Mouse (Mus musculus): ENCODE results near the gene Enpep.

Enpep gene

GRCm38 (mm10) chr3:129332586-129332985 is at the start of gene Enpep:
TSS of gene Enpep (minus strand) at chr3:129332720.
- no peak for DNase-seq (ENCODE audit: low read depth, low spot score)

GRCm38 (mm10) chr3:129379109-129379508 is 46.6 kb upstream of the Enpep start:
- no peak for DNase-seq (ENCODE audit: low read depth, low spot score)

DNA sequence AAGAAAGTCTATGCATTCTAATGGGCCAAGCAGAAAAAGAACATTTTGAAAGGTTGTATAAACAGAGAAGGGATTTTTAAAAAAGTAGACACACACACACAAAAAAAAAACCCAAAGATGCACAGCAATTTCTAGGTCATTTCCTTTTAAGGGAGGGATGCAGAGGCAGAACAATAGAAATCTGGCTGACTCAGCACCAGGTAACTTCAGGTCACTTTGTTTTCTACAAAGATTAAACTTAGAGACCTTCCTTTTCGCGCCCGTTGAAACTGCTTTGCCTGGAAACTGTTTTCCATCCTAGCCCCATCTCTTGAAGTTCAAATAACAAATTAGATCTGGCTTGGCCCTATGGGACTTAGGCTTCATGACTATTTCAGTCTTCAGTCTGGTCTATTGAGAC is 42.6 kb upstream of the Enpep start:
- DNase-seq (ENCODE audit: low read depth, low spot score), result no peak

DNA sequence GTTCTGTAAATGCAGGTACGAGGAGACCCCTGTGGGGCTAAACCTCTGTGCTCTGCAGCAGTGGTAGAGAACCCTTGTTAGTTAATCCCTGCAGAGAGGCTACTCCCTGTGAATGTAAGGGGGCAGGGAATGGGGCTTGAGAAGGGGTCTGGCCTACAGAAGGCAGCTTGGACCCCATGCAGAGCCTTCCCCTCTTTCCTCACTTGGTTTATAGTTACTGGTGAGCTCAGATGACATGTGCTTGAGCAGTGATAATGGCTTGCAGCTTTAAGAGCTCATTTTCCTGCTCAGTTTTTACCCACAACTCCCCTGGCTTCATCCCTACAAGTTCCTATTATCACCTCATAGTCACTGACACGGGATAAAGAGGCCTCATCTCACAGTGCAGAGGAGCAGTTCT is 40.6 kb upstream of the Enpep start:
- DNase-seq (ENCODE audit: low read depth, low spot score), result no peak

GRCm38 (mm10) chr3:129369491-129369890 is 37.0 kb upstream of the Enpep start:
- DNase-seq (ENCODE audit: low read depth, low spot score), result no peak

DNA sequence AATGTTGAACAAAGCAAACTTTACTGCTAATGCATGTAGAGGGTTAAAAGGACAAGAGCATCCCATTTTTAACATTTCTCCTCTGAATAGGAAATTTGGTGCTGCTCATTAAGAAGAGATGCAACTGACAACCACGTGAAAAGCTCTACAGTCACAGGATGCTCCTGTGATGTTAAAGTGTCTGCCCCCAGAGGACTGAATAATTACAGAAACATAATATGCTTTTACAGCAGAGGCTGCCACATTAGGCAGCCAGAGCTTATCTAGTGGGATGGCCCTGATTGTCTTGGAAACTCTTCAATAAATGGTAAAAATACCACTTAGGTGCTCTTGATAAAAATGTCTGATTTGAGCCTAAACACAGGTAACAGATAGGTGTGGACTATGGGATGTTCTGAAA is 33.4 kb upstream of the Enpep start:
- DNase-seq (ENCODE audit: low read depth, low spot score), result no peak

DNA sequence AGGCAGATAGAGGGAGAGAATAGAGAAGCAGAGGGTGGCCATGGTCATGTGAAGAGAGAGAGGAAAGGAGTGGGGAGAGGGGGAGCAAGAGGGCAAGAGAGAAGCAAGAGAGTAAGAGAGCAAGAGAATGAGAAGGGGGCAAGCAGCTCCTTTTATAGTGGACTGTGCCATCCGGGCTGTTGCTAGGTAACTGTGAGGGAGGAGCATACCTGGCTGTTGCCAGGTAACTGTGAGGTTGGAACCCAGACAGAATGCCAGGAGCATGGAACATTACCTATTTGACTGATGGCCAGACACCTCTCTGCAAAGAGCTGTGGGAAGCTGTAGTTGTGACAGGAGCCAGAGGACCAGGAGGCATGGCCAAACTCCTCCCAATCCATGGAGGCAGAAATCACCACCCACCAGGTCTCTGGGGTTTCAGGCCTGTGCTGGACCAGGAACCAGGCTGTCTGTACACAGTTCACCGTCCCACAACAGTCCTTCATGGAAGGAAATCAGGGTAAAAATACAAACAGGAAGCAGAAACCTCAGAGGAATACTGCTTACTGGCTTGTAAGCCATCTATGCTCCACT is 32.4 kb upstream of the Enpep start:
- no peak for DNase-seq (ENCODE audit: low read depth, low spot score)

GRCm38 (mm10) chr3:129363426-129363825 is 30.9 kb upstream of the Enpep start:
- no peak for DNase-seq (ENCODE audit: low read depth, low spot score)

DNA sequence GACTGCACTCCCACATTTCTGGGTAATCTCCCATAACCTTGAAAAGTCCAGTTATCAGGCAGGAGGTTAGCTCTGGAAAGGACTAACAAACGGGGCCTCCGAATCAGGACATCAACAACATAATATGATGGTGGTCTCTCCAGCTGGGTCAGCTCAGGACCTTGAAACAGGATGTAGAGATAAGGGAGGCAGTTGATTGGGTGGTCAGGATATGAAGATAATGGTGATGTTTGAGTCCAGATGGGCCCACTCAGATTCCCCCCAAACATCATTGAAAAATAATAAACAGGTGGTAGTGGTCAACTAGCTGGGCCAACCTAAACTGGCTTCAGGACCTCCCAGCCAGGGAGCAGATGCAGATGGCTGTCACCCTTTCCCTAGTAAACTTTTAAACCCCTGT is 25.6 kb upstream of the Enpep start:
- no peak for DNase-seq (ENCODE audit: low read depth, low spot score)

DNA sequence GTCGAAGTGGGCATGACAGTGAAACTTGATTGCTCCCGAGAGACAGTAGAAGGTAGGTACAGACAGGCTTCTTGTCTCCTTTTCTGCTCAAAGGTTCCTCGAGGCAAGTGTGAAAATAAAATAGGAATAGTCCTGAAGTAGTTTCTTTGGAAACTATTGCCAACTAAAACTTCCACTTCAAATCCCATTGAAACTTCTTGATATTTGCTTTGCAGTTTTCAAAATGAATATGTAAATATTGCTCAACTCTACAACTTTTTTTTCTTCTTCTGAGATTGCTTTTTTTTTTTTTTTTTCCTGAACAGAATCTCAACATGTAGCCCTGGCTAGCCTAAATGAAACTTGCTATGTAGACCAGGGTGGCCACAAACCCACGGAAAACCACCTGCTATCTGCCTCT is 21.4 kb upstream of the Enpep start:
- no peak for DNase-seq (ENCODE audit: low read depth, low spot score)

- DNase-seq (ENCODE audit: low read depth, low spot score), result no peak
Observed at GRCm38 (mm10) chr3:129351320-129351877, 18.9 kb upstream of the Enpep start.

DNA sequence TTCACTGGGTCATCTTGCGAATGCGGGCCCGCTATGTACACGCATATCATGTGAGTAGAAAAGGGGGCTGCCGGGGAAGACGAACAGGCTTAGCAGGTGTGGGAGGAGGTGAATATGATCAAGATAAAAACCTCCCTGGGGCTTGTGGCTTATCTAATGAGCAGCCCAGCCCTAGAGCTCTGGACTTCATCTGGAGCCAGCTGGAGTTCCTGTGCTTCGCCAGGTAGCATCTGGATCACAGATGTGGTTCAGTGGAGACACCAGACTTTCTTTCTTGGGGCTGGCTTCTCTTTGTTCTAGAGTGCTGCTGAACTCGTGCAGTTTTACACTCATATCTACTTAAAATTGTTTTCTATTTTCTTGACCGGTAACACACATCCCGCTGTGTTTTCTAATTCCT is 14.8 kb upstream of the Enpep start:
- DNase-seq (ENCODE audit: low read depth, low spot score), result no peak

DNA sequence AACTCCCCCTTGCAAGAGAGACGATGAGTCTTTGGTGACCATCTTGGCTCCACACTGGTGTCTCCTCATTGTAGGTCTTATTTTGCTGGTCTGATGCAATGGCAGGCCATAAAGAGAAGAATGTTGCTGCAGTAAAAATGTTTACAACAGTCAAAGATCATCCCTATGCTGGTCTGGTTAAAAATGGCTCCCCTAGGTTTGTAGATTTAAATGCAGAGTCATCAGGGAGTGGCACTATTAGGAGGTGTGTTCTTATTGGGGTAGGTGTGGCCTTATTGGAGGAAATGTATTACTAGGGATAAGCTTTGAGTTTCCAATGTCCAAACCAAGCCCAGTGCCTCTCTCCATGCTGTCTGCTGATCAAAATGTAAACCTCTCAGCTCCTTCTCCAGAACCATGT is 10.2 kb upstream of the Enpep start:
- no peak for DNase-seq (ENCODE audit: low read depth, low spot score)

- no peak for DNase-seq (ENCODE audit: low read depth, low spot score)
Observed at GRCm38 (mm10) chr3:129341066-129341465, 8.5 kb upstream of the Enpep start.

- DNase-seq (ENCODE audit: low read depth, low spot score), result no peak
Observed at GRCm38 (mm10) chr3:129338296-129339091, 6.0 kb upstream of the Enpep start.

- DNase-seq (ENCODE audit: low read depth, low spot score), result no peak
Observed at GRCm38 (mm10) chr3:129332142-129332541, 378 bp downstream of the Enpep start.

DNA sequence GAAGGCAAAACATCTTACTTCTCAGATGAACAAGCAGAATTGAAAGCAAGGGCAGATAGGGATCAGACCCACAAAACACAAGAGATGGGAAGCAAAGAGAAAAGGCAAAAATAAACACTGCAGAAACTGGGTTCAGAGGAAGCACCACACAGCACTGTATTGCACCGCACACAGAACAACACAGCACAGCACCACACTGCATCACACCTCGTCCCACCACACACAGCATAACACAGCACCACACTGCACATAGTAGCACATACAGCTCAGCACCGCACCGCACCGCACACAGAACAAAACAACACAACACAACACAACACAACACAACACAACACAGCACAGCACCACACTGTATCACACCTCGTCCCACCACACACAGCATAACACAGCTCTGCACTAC is 1.1 kb downstream of the Enpep start:
- DNase-seq (ENCODE audit: low read depth, low spot score), result no peak

DNA sequence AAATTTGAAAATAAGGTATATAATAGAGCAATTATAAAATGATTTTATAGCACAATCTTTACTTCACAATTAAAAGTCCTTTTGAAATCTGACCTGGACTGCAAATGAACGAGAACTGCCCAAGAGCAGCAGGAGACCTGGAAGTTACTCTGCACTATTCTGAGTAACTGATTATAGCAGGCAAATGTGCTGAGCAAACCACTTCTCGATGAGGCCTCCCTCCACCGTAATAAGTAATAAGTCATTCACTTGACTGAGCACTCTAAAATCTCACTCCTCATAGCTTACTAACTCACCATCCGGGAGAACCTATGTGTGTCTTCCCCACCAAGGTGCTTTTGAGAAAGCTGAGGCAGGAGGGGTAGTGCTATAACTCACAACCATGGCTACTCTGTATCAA is 4.5 kb downstream of the Enpep start:
- DNase-seq (ENCODE audit: low read depth, low spot score), result no peak

DNA sequence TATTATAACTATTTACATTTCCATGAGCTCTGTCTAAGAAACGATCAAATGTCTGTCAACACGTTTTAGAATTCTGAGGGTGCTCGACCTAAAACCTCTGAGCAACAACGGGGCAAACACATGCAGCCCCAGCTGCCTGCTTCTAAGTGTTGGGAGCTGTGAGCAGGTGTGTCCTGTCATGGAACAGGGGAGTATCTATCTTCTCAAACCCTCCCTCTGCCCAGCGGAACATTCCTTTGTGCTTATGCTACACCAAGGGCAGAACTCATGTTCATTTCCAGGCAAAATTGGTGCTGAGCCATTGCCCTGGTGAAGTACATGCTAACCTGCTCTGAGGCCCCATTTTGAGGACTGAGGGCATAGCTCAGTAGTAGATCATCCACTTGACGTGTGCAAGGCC is 10.9 kb downstream of the Enpep start:
- no peak for DNase-seq (ENCODE audit: low read depth, low spot score)

DNA sequence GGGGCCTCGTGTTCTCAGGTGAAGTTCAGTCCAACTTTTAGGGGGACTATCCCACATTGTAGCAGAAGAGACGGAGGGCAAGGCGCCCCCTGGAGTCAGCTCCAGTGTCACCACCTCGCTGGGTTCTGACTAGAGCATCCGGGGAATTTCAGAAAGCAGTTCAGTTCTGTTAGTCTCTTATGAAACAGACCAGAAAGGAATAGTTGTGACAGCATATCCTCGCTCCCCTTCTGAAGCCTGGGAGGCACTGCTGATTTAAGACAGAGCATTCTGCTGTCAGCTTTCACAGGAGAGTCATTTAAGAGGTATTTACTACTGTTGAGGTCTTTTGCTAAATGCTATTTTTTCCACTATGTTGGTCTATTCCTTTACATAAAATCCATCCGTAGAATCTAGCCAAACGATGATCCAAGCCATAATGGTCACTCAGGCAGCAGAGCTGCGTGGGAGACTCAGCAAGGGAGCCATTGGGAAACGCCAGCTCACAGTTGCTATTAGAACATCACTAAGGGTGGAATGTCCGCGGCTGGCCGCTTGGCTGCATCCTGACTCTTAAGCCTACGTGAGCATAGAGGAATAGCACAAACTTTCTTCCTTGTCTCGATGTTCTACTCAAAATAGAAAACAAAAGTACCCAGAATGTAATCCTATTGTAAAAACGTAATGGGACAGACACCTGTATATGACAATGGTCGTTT is 15.3 kb downstream of the Enpep start:
- DNase-seq (ENCODE audit: low read depth, low spot score), result no peak

DNA sequence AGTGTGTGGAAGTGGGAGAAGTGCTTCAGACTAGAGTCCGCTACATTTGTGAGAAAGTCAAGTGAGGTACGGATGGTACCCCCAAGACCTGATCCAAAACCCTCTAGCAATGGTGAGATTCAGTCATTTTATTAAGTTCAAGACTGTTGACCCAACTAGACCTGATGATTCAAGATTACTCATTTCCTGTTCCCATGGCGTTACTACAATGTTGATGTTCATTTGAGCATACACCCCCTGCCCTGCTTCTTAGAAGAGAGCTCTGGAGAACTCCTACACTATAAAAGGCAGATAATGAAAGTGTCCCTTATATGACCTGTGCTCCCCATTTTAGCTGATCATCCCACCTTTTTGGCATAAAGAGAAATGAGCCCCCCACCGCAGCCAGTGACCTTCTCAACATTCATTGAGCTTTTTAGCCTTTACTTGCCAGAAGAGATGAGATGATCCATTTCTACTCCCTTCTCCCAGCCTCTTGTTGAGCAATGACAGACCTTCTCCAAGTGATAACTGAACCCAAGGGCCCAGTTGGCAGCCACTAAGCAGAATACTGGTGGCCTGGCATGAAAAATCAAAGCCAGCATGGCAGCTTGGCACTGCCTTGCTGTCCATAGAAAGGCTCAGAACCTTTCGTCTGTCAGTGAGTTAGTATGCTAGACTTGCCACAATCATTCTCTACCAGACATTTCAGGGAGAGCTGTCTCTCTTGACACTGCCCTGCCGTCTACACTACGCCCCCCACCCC is 18.7 kb downstream of the Enpep start:
- peak; percentile 81 for DNase-seq (ENCODE audit: low read depth, low spot score)

DNA sequence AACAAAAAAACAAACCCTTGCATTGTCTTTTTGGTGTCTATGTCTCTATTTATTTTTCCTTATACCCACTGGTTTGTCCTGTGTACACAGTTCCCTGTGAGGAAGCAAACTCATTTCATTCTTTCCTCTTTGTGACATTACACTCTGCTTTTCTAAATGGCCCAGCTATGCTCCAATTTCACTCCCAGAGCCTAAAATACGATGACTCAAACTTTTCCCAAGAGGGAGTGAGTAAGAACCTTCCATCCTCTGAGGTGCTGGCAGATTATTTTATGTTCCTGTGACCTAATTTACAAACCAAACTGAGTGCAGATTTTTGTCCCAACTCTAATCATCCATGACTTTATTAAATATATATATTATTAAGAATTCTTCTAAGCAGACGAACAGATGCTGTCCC is 19.3 kb downstream of the Enpep start:
- peak; percentile 85 for DNase-seq (ENCODE audit: low read depth, low spot score)
